Mouse (Mus musculus) ZHBTc4 (cell line): Measurements from ENCODE around the gene Wnt7a.

Experiments
- DNase-seq: peaks from one replicate; pipeline ENCODE4 v3.0.0-alpha.2; 2011; ENCODE audit warnings: low read depth, low spot score

Gene Wnt7a

GRCm38 (mm10) chr6:91410961-91411368 is at the start of gene Wnt7a:
TSS of gene Wnt7a (minus strand) at chr6:91411363.
- peak; percentile 61 for DNase-seq

DNA sequence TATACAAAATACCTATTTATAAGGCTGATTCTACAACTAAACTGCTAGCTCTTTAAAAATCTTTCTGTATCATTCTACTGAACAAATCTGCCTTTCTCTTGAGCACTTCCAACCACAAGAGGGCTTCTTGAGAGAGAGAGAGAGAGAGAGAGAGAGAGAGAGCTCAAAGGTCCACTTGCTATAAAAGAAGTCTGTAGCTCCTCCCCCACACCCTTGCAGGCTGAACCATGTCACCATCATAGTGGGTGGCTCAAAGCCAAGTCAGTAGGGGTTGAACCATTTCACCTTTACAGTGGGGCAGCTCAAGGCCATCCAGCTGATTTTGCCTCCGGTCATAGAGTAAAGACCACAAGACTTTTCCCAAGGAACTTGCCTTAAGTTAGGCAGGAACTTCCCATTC is 48.3 kb upstream of the Wnt7a start:
- peak; percentile 63 for DNase-seq

GRCm38 (mm10) chr6:91454546-91454945 is 43.4 kb upstream of the Wnt7a start:
- no peak for DNase-seq

DNA sequence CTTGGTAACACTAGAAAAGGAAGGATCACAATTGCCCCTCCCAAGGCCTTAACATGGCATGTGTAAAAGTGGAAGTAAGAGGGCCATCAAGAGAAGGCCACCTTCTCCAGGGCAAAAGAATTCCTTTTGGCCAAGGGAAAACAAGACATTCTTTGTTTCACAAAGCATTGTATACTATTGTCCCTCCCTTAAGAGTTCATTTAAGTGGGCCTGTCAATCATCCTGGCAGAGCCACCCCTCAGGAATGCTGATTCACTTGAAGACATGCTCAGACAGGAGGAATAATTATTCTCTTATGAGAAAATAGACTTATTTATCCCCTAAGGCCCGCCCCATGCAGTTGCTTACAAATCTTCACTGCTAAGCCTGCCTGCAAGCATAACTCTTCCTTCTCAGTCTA is 40.9 kb upstream of the Wnt7a start:
- DNase-seq: peak; percentile 42

- no peak for DNase-seq
Measured at GRCm38 (mm10) chr6:91449472-91450225, 38.5 kb upstream of the Wnt7a start.

DNA sequence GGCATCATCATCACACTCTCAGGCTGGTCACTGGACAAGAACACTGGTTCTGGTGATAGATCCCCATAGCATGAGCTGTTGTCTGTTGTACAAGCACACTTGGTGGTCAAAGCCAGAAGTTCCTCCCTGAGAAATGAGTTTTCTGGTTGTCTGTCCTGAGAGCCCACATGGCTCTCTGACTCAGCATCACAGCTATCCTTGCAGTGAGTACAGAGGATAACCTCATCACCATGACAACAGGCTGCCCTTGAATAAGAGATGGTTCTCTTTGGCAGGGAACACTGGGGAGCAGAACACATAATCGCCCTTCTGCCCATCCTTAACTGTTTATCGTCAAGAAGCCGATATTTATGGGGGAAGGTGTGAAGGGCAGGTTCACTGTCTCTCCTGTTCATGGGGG is 34.2 kb upstream of the Wnt7a start:
- peak; percentile 23 for DNase-seq

GRCm38 (mm10) chr6:91441145-91441662 is 30.0 kb upstream of the Wnt7a start:
- DNase-seq: no peak

- DNase-seq: peak; percentile 98
Measured at GRCm38 (mm10) chr6:91440474-91441144, 29.4 kb upstream of the Wnt7a start.

- no peak for DNase-seq
Measured at GRCm38 (mm10) chr6:91424151-91424550, 13.0 kb upstream of the Wnt7a start.

- no peak for DNase-seq
Measured at GRCm38 (mm10) chr6:91421629-91422028, 10.5 kb upstream of the Wnt7a start.

- no peak for DNase-seq
Measured at GRCm38 (mm10) chr6:91417291-91417845, 6.2 kb upstream of the Wnt7a start.

GRCm38 (mm10) chr6:91416146-91416545 is 5.0 kb upstream of the Wnt7a start:
- DNase-seq: no peak

- DNase-seq: peak; percentile 75
Measured at GRCm38 (mm10) chr6:91414890-91415289, 3.7 kb upstream of the Wnt7a start.

- peak; percentile 89 for DNase-seq
Measured at GRCm38 (mm10) chr6:91411369-91411981, 312 bp upstream of the Wnt7a start.

GRCm38 (mm10) chr6:91410168-91410780 is 889 bp downstream of the Wnt7a start:
- peak; percentile 36 for DNase-seq

DNA sequence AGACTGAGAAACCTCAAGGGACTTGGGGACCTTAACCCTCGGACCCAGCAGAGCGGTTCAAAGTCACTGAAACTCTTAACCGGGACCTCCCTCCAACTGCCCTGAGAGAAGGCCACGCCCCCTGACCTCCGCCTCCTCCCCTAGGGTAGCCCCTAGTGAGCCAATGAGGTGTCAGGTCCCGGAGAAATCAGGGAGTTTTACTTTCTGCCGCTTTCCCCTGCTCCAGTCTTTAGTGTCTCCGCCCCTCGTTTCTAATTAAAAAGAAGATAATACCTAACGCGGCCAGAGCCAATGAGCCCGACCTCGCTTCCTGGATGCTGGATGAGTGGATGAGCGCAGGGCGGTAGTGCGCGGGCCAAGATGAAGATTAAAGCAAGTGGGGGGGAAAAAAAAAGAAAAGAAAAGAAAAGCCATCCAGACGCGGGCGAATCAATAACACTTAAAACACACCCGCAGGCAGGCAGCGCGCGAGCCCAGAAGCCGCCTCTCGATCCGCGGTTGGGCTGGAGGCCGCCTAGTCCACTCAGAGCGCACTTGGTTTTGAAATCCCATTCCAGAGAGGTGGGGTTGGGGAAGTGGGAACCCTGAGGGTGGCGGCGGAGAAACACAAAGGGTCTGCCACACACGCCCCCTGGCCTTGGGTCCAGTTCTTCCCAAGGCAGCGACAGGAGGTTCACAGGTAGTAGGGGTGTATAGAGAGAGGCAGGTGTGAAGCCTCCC is 1.6 kb downstream of the Wnt7a start:
- DNase-seq: peak; percentile 88

GRCm38 (mm10) chr6:91408616-91409015 is 2.5 kb downstream of the Wnt7a start:
- no peak for DNase-seq

DNA sequence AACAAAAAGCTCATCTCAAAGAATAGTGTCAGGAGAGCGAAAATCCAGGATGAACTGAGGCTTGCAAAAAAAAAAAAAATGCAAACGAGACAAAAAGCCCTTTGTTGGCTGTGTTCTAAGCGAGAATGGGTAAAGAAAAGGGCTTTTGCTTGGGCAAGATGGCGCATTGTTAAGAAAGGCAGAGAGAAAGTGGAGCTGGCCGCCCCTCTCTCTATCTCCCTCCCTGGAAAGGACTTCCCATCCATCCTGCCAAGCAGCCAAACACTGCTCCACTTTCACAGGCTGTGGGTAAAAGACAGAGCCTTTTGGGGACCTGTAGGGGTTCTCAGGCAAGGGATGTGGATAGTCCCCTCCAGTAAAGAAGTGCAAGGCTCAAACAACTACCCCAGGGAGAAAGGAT is 9.6 kb downstream of the Wnt7a start:
- no peak for DNase-seq

GRCm38 (mm10) chr6:91400514-91400913 is 10.6 kb downstream of the Wnt7a start:
- no peak for DNase-seq

GRCm38 (mm10) chr6:91392475-91393174 is 18.5 kb downstream of the Wnt7a start:
- DNase-seq: no peak
